Mouse (Mus musculus) MEL (cell line): ENCODE measurements around the gene Tfe3. TPM values are rescaled to one million over a fixed set of nuclear protein-coding genes. Genes with fewer than 3 reads are reported as not detected.

Source experiments
- DNase-seq: peaks from one replicate; pipeline ENCODE4 v3.0.0; 2011; ENCODE audit warnings: low read depth, low spot score
- H3K27ac ChIP-seq: 2 replicates; pipeline ENCODE4 v1.5.1; 2012; ENCODE audit warnings: low read depth, mild to moderate bottlenecking, control low read depth, low read length, moderate library complexity; ENCODE audit not compliant: control insufficient read depth
- H3K27me3 ChIP-seq, 2 experiments: fragments of 150-350 bp in 1 of 2; sonication (generic) in 1 of 2; 2 replicates each; pipeline ENCODE4 v1.6.1; 2012; ENCODE audit warnings: low read length in 2 of 2, mild to moderate bottlenecking in 2 of 2, improper control_type of control experiment in 1 of 2, moderate library complexity in 1 of 2; ENCODE audit not compliant: insufficient read depth in 2 of 2, control insufficient read depth in 1 of 2
- H3K36me3 ChIP-seq, 2 experiments: 2 replicates each; pipeline ENCODE4 v1.6.1; 2012 to 2014; ENCODE audit warnings: low read length in 2 of 2, improper control_type of control experiment in 1 of 2, inconsistent platforms in 1 of 2, mild to moderate bottlenecking in 1 of 2; ENCODE audit not compliant: insufficient read depth in 2 of 2, control insufficient read depth in 1 of 2
- H3K4me1 ChIP-seq, 2 experiments: fragments of 150-350 bp in 1 of 2; sonication (generic) in 1 of 2; 2 replicates each; pipeline ENCODE4 v1.6.1; 2012; ENCODE audit warnings: low read length in 2 of 2, improper control_type of control experiment in 1 of 2, mild to moderate bottlenecking in 1 of 2; ENCODE audit not compliant: insufficient read depth in 2 of 2, control insufficient read depth in 1 of 2
- H3K4me3 ChIP-seq, 2 experiments: fragments of 150-350 bp in 1 of 2; sonication (generic) in 1 of 2; 2 replicates each; pipeline ENCODE4 v1.5.1; 2012; ENCODE audit warnings: low read depth in 2 of 2, low read length in 2 of 2, mild to moderate bottlenecking in 2 of 2, moderate library complexity in 2 of 2, control low read depth in 1 of 2, improper control_type of control experiment in 1 of 2; ENCODE audit not compliant: control insufficient read depth in 1 of 2, insufficient read depth in 1 of 2
- H3K79me2 ChIP-seq: 2 replicates; pipeline ENCODE4 v1.6.1; 2012; ENCODE audit warnings: mild to moderate bottlenecking, low read length, moderate library complexity; ENCODE audit not compliant: control insufficient read depth, poor library complexity, insufficient read depth
- H3K9ac ChIP-seq: 2 replicates; pipeline ENCODE4 v1.6.1; 2012; ENCODE audit warnings: low read depth, mild to moderate bottlenecking, control low read depth, low read length, moderate library complexity; ENCODE audit not compliant: control insufficient read depth, poor library complexity, severe bottlenecking
- H3K9me3 ChIP-seq: fragments of 150-350 bp; sonication (generic); replicated peaks from 2 replicates; pipeline ENCODE4 v1.6.1; 2012; ENCODE audit warnings: mild to moderate bottlenecking, low read length, improper control_type of control experiment, moderate library complexity; ENCODE audit not compliant: insufficient read depth
- BHLHE40 ChIP-seq: IDR thresholded peaks from 2 replicates; pipeline ENCODE4 v1.6.1; 2012; ENCODE audit warnings: low read depth, mild to moderate bottlenecking, inconsistent platforms, low read length, improper control_type of control experiment, borderline replicate concordance
- CTCF ChIP-seq, 3 experiments: IDR thresholded peaks in 2 of 3; conservative IDR thresholded peaks in 1 of 3; 2 replicates each; pipeline ENCODE4 v1.5.1; 2011 to 2012; ENCODE audit warnings: low read length in 3 of 3, low read depth in 2 of 3, mild to moderate bottlenecking in 2 of 3, improper control_type of control experiment in 1 of 3, inconsistent platforms in 1 of 3, mixed read lengths in 1 of 3, moderate library complexity in 1 of 3; ENCODE audit not compliant: control insufficient read depth in 1 of 3, insufficient read depth in 1 of 3, poor library complexity in 1 of 3, severe bottlenecking in 1 of 3
- ELF1 ChIP-seq: IDR thresholded peaks from 2 replicates; pipeline ENCODE4 v1.6.1; 2014; ENCODE audit warnings: low read depth, mild to moderate bottlenecking, inconsistent platforms, low read length, improper control_type of control experiment, moderate library complexity
- EP300 ChIP-seq, 2 experiments: IDR thresholded peaks; 2 replicates each; pipeline ENCODE4 v1.6.1; 2011; ENCODE audit warnings: improper control_type of control experiment in 2 of 2, low read length in 2 of 2, low read depth in 1 of 2, mild to moderate bottlenecking in 1 of 2
- ETS1 ChIP-seq: IDR thresholded peaks from 2 replicates; pipeline ENCODE4 v1.6.1; 2012; ENCODE audit warnings: low read depth, mild to moderate bottlenecking, inconsistent platforms, low read length, improper control_type of control experiment, moderate library complexity
- JUND ChIP-seq: IDR thresholded peaks from 2 replicates; pipeline ENCODE4 v1.6.1; 2011; ENCODE audit warnings: low read depth, mild to moderate bottlenecking, improper control_type of control experiment, low read length
- KAT2A ChIP-seq: conservative IDR thresholded peaks from 2 replicates; pipeline ENCODE4 v1.6.1; 2012; ENCODE audit warnings: low read depth, low read length, improper control_type of control experiment, inconsistent platforms
- MAX ChIP-seq: IDR thresholded peaks from 2 replicates; pipeline ENCODE4 v1.6.1; 2011; ENCODE audit warnings: low read length, improper control_type of control experiment
- MAZ ChIP-seq: IDR thresholded peaks from 2 replicates; pipeline ENCODE4 v1.6.1; 2012; ENCODE audit warnings: low read depth, mild to moderate bottlenecking, inconsistent platforms, low read length, improper control_type of control experiment
- NELFE ChIP-seq: IDR thresholded peaks from 2 replicates; pipeline ENCODE4 v1.6.1; 2011; ENCODE audit warnings: low read depth, low read length, improper control_type of control experiment
- RAD21 ChIP-seq: IDR thresholded peaks from 2 replicates; pipeline ENCODE4 v1.6.1; 2011; ENCODE audit warnings: mild to moderate bottlenecking, low read depth, low read length, improper control_type of control experiment
- SIN3A ChIP-seq: IDR thresholded peaks from 2 replicates; pipeline ENCODE4 v1.6.1; 2012; ENCODE audit warnings: low read length, improper control_type of control experiment, inconsistent platforms
- TBP ChIP-seq: IDR thresholded peaks from 2 replicates; pipeline ENCODE4 v1.8.0; 2011; ENCODE audit warnings: low read depth, low read length, improper control_type of control experiment
- UBTF ChIP-seq: IDR thresholded peaks from 2 replicates; pipeline ENCODE4 v1.6.1; 2012; ENCODE audit warnings: low read depth, mild to moderate bottlenecking, inconsistent platforms, low read length, improper control_type of control experiment, moderate library complexity, borderline replicate concordance; ENCODE audit not compliant: insufficient read depth
- USF1 ChIP-seq: IDR thresholded peaks from 2 replicates; pipeline ENCODE4 v1.6.1; 2014; ENCODE audit warnings: low read depth, mild to moderate bottlenecking, inconsistent platforms, low read length, improper control_type of control experiment, moderate library complexity
- ZNF384 ChIP-seq: IDR thresholded peaks from 2 replicates; pipeline ENCODE4 v1.6.1; 2012; ENCODE audit warnings: low read depth, mild to moderate bottlenecking, inconsistent platforms, low read length, improper control_type of control experiment
- polyA plus RNA-seq, 2 experiments: library from polyadenylated mRNA; stranded (reverse) in 1 of 2; unstranded in 1 of 2; fragments of >175 nt in 1 of 2; fragments of >200 nt in 1 of 2; gene quantifications; 2 replicates each; pipeline versions ENCODE4 v1.2.1 to v1.2.4; 2012; ENCODE audit warnings: low replicate concordance in 2 of 2, low read depth in 1 of 2; ENCODE audit not compliant: insufficient read length in 2 of 2, insufficient read depth in 1 of 2, missing spikeins in 1 of 2
- total RNA-seq: library from RNA; depleted of rRNA; stranded (reverse); fragments of 300-350 nt; gene quantifications from 2 replicates; pipeline ENCODE4 v1.2.3, GENCODE M21; 2012

Tfe3 gene
- total and polyA plus RNA-seq, 3 experiments: 20.6 to 64.7 TPM; not detected in 1

- Histone ChIP-seq H3K4me3 (peak overlapping the region; percentile 32 to 48), H3K4me1 (peaks cover 14 to 21% of the 10 kb centered on the region in 2 experiments), H3K27me3 (no peaks in the 10 kb centered on the region), H3K27ac (peak overlapping the region; percentile 41), H3K79me2 (no peaks in the 10 kb centered on the region), H3K36me3 (peaks cover 0 to 7% of the 10 kb centered on the region in 2 experiments; a peak in 2 of 4 replicates), H3K9ac (peak overlapping the region; percentile 31), H3K9me3 (no peaks in the 10 kb centered on the region)
- no peak for DNase-seq
- TF ChIP-seq CTCF (IDR thresholded peaks at IDR 0.05 in 2 of 3, conservative IDR thresholded peaks at IDR 0.05 in 1 of 3; ENCODE audit: control insufficient read depth in 1 of 3, insufficient read depth in 1 of 3, low read depth in 2 of 3, low read length in 3 of 3, poor library complexity in 1 of 3, severe bottlenecking in 1 of 3): no peak
- TF ChIP-seq UBTF: no peak
- TF ChIP-seq ZNF384: no peak
- no peak for TF ChIP-seq KAT2A
- no peak for TF ChIP-seq NELFE
- 0 out of 2 replicates have a peak, but pooled peaks have one; percentile 2 for TF ChIP-seq ETS1
- TF ChIP-seq JUND: no peak
Observed at GRCm38 (mm10) chrX:7740082-7740819, 22.1 kb upstream of the Tfe3 start.

- peak overlapping the region; percentile 31 for H3K9ac ChIP-seq
- H3K36me3 ChIP-seq: peaks cover 0 to 7% of the 10 kb centered on the region in 2 experiments; a peak in 2 of 4 replicates
- DNase-seq: peak; percentile 54
- peak overlapping the region; percentile 32 to 48 for H3K4me3 ChIP-seq
- TF ChIP-seq MAX (no peak; the same call in 1 of the 2 replicates), SIN3A (0 out of 2 replicates have a peak, but pooled peaks have one; percentile 33), TBP (0 out of 2 replicates have a peak, but pooled peaks have one; percentile 31), BHLHE40 (no peak), MAZ (no peak), RAD21 (no peak), ETS1 (no peak), EP300 (IDR thresholded peaks at IDR 0.05; ENCODE audit: low read depth in 1 of 2, low read length in 2 of 2) (peak in 1 of 2 experiments; percentile 30; a peak in 2 of 4 replicates), USF1 (no peak), ELF1 (0 out of 2 replicates have a peak, but pooled peaks have one; percentile 27), ZNF384 (no peak)
- peaks cover 15 to 25% of the 10 kb centered on the region in 2 experiments for H3K4me1 ChIP-seq
- H3K27me3 ChIP-seq: no peaks in the 10 kb centered on the region
- peak overlapping the region; percentile 41 for H3K27ac ChIP-seq
- no peaks in the 10 kb centered on the region for H3K9me3 ChIP-seq
- no peaks in the 10 kb centered on the region for H3K79me2 ChIP-seq
Observed at GRCm38 (mm10) chrX:7741103-7741502, 21.3 kb upstream of the Tfe3 start.
